Mouse (Mus musculus): ENCODE results near the gene Glyctk. TPM values are rescaled to one million over a fixed set of nuclear protein-coding genes. Genes with fewer than 3 reads are reported as not detected.

Gene Glyctk
- 2.6 TPM for polyA plus RNA-seq (2017; shearing (Covaris generic))

DNA sequence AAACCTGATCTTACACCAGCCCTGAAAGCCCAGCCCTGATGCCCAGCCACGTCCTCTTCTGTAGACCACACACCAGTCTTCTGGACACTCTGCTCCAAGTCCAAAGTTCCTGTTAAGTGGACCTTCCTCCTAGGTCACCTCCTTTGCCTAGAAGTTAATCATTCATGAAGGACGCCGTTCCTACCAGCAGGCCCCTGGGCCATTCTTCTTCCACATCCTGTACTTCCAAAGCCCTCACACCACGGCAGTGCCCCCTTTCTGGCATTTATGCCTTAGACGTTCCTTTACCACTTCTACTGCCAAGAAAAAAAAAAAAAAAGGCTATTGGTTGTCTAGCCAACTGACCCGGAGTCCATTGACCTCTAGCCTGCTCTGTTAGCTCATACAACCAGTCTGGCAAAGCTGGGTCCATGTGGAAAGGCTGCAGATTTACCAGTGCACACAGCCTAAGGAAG is at the start of gene Glyctk:
Gene Glyctk, minus strand, starts transcription at position 102 of the 455 bp plus-strand sequence.

DNA sequence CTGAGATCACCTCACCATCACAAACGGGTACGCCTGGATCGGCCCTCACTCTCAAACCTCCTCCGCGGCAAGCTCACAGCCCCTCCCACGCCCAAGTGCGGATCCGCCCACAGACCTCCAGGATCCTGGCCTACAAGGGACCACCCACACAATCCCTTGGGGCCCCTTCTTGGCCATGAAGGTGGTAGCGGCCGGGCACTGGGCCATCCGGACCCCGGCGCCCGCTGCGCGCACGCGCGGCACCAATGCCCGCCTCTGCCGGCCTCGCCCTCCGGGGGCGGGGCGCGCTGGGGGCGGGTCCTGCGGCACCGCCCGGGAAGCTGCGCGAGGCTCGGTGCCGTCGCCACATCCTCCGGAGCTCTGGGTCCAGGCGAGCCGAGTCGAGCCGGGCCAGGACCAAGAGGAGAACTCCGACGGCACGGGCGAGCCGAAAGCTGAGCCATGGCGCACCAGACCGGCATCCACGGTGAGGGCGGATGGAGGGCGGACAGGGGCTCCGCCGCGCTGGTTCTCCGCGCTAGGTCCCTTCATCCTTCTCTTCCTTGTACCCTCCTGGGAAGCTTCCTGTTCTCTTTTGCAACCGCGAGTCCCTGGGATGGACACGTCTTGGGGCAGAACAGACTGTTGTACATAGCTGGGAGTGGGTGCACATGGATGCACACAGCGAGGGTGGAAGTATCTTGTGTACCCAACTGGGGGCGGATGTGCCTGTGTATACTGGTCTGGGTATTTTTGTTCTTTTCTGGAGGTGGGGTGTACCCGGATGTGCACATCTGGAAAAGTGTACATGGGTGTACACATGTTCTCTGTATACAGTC is 45.1 kb upstream of the Glyctk start, which contains the start of gene Twf2:
Gene Twf2, plus strand, starts transcription at position 290 of the 818 bp plus-strand sequence.

DNA sequence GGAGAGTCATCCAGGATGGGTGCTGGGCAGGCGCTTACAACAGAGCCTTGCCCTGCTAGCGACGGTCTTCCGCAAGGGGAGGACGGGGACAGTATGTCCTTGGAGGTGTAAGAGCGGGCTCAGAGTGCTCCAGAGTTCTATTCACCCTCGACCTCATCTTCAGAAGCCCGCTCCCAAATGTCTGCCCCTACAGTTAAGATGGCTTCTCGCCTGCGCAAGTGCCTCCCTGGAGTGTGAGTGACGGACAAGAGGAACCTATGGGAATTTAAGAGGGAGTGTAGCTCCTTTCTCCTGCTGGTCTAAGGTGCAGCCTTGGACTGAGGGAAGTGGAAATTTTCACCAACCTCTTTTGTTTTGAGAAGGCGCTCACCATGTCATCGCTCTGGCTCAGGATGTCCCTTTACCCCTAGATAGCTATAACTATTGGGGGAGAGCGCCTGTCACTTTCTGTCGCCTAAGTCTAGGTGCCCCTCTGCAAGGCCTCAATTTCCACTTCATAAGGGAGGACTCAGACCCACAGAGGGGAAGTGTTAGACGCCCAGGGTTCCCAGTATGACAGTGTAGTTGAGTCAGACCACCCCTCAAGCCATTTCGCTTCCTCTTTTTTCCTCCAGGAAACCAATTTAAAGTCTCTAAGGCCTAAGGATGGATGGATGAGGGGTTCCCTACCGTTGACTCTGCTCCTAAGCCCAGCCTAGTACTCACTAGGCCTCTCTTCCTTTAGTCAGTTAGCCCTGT is 41.8 kb upstream of the Glyctk start, which contains the start of gene Ppm1m:
Gene Ppm1m, minus strand, starts transcription at position 212 of the 738 bp plus-strand sequence.

DNA sequence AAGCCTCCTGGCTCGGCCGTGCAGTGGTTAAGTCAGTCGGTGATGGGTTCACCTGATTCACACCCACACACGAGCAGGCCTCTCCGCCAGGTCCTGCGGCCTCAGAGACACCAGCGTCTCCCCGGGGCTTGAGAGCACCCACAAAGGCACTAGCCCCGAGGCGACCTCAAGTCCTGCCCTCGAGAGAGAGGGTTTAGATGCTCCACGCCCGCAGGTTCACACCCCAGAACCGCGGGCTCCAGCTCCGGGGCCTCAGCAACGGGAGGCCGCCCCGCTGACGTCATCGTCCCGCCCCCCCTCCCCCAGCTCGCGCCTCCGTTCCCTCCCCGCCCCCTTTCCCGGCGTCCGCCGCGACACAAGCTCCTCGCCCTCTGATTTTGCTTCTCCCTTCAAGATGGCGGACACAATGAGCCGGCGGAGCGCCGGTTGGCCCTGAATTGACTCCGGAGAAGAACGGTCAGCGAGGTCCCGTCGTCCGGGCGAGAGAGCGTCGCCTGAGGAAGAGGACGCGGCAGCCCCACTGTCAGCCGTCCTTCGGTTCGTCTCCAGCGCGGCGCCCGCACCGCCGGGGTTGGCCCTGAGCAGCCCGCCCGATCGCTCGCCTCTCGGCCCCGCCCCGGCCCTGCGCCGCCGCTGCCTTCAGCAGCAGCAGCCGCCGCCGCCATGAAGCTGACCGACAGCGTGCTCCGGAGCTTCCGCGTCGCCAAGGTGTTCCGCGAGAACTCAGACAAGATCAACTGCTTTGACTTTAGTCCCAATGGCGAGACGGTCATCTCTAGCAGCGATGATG is 12.8 kb upstream of the Glyctk start, which contains the start of gene Wdr82:
Gene Wdr82, plus strand, starts transcription at position 373 of the 790 bp plus-strand sequence.

Other genes starting within 250 kb of the Glyctk start
- not detected for gene Col6a5, start 197.5 kb downstream of the Glyctk start, polyA plus RNA-seq (2017; shearing (Covaris generic))
- gene Col6a4, start 61.4 kb downstream of the Glyctk start, polyA plus RNA-seq (2017; shearing (Covaris generic)), result not detected
- 49.7 TPM for gene Wdr82, start 12.8 kb upstream of the Glyctk start, polyA plus RNA-seq (2017; shearing (Covaris generic))
- 46.1 TPM for gene Ppm1m, start 41.6 kb upstream of the Glyctk start, polyA plus RNA-seq (2017; shearing (Covaris generic))
- gene Twf2, start 45.0 kb upstream of the Glyctk start, polyA plus RNA-seq (2017; shearing (Covaris generic)), result 115 TPM
- gene Tlr9, start 64.5 kb upstream of the Glyctk start, polyA plus RNA-seq (2017; shearing (Covaris generic)), result not detected
- 20.0 TPM for gene Alas1, start 90.5 kb upstream of the Glyctk start, polyA plus RNA-seq (2017; shearing (Covaris generic))
- gene Poc1a, start 122.9 kb upstream of the Glyctk start, polyA plus RNA-seq (2017; shearing (Covaris generic)), result 2.5 TPM
- gene Dusp7, start 210.5 kb upstream of the Glyctk start, polyA plus RNA-seq (2017; shearing (Covaris generic)), result 28.5 TPM